Mouse (Mus musculus) olfactory bulb, adult 2 months (tissue): ENCODE measurements around the gene Gm3336.

Source experiments
- CTCF ChIP-seq: fragments of 200-500 bp; IDR thresholded peaks from 2 replicates; pipeline ENCODE4 v1.5.1; 2012; ENCODE audit warnings: low read depth, mild to moderate bottlenecking, low read length, moderate library complexity; ENCODE audit not compliant: insufficient read depth
- POLR2A ChIP-seq: fragments of 200-500 bp; IDR thresholded peaks from 2 replicates; pipeline ENCODE4 v1.6.1; 2012; ENCODE audit warnings: mild to moderate bottlenecking, low read depth, low read length, moderate library complexity; ENCODE audit not compliant: insufficient read depth

- no peak for TF ChIP-seq CTCF
- TF ChIP-seq POLR2A, result no peak
Observed at GRCm38 (mm10) chr8:70753151-70753550, 34.8 kb downstream of the Gm3336 start.
